Mouse (Mus musculus): ENCODE results near the gene Ssr1. TPM values are rescaled to one million over a fixed set of nuclear protein-coding genes. Genes with fewer than 3 reads are reported as not detected.
A peak's percentile ranks its signal among the peaks of the same experiment; 100 is the strongest.

Ssr1 gene
- polyA plus RNA-seq, 1 experiment from 2014 or later, result 55.1 TPM

GRCm38 (mm10) chr13:37946734-37947133 lies 47.3 kb downstream of the Ssr1 start:
- H3K4me2 ChIP-seq (ENCODE audit: low read depth, low read length), result no peak overlapping the region
- WGBS (ENCODE audit: insufficient replicate concordance), result 25% methylated on average over 6 of the region's 6 CpGs
- no peak overlapping the region for H3K27ac ChIP-seq (ENCODE audit: low read depth)
- peak; percentile 94 for TF ChIP-seq CTCF (IDR thresholded peaks at IDR 0.05; ENCODE audit: low read depth)
- no peak for TF ChIP-seq EP300 (IDR thresholded peaks at IDR 0.05; ENCODE audit: low read depth)
- DNase-seq (peak; percentile 89), ATAC-seq (0 out of 2 replicates have a peak, but pooled peaks have one; percentile 19)
- no peak overlapping the region for H3K9ac ChIP-seq (replicated peaks)
- H3K36me3 ChIP-seq (replicated peaks; ENCODE audit: insufficient read depth, low read length), result peaks cover 38% of the 10 kb centered on the region
- H3K4me1 ChIP-seq (ENCODE audit: insufficient read depth), result peaks cover 10% of the 10 kb centered on the region; the same call in 1 of the 2 replicates
- no peaks in the 10 kb centered on the region for H3K9me3 ChIP-seq (ENCODE audit: low read length)
- no peak overlapping the region for H3K4me3 ChIP-seq (ENCODE audit: low read depth, low read length)
- H3K27me3 ChIP-seq (ENCODE audit: insufficient read depth, low read length), result no peaks in the 10 kb centered on the region

DNA sequence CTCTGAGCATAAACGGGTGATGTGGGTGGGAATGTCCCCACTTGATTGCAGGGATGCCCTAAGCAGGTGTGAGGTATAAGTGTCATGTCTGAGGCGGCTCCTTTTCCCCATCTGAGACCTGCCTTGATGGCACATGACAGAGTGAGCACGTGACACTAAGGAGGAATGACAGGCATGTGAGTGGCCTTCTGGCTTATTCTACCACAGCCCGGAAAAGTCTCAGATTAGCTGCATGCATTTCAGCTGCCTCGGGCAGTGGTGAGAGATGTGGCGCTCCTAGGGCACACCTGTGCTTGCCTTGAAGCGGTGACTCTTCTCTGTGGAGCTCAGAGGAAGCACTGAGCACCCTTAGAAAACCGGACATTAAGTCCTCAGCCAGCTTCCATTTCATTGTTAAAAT lies 48.6 kb downstream of the Ssr1 start:
- no peak for DNase-seq
- H3K4me2 ChIP-seq (ENCODE audit: low read depth, low read length), result no peak overlapping the region
- ATAC-seq, result no peak
- no peak overlapping the region for H3K9ac ChIP-seq (replicated peaks)
- no peaks in the 10 kb centered on the region for H3K9me3 ChIP-seq (ENCODE audit: low read length)
- WGBS (ENCODE audit: insufficient replicate concordance), result 84% methylated on average over 8 of the region's 8 CpGs
- no peak overlapping the region for H3K27ac ChIP-seq (ENCODE audit: low read depth)
- H3K27me3 ChIP-seq (ENCODE audit: insufficient read depth, low read length), result no peaks in the 10 kb centered on the region
- TF ChIP-seq EP300 (IDR thresholded peaks at IDR 0.05; ENCODE audit: low read depth) (no peak), CTCF (IDR thresholded peaks at IDR 0.05; ENCODE audit: low read depth) (no peak)
- H3K4me1 ChIP-seq (ENCODE audit: insufficient read depth), result peaks cover 15% of the 10 kb centered on the region
- H3K4me3 ChIP-seq (ENCODE audit: low read depth, low read length), result no peak overlapping the region
- peaks cover 36% of the 10 kb centered on the region for H3K36me3 ChIP-seq (replicated peaks; ENCODE audit: insufficient read depth, low read length)

DNA sequence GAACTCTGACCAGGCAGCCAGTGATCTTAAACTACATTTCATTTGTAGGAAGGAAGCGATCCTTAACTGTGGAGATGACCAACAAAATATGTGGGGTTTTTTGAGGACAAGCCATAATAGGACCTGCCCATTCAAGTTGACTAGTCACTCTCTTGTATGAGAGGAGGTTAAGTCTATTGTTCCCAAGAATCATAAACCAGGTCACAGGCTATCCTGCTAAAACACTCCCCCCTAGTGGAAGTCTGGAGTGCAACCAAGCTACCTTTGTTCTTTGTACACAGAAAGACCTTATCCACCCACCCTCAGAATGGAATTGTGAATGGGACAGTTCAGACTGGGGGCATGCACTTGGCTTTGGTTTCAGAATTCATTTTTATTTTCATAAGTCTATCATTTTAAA lies 49.7 kb downstream of the Ssr1 start:
- Histone ChIP-seq H3K4me1 (ENCODE audit: insufficient read depth) (peaks cover 19% of the 10 kb centered on the region), H3K9me3 (ENCODE audit: low read length) (no peaks in the 10 kb centered on the region), H3K27ac (ENCODE audit: low read depth) (0 out of 2 replicates have a peak overlapping the region, but pooled peaks have one; percentile 84), H3K9ac (replicated peaks) (no peak overlapping the region), H3K4me2 (ENCODE audit: low read depth, low read length) (no peak overlapping the region), H3K4me3 (ENCODE audit: low read depth, low read length) (no peak overlapping the region), H3K27me3 (ENCODE audit: insufficient read depth, low read length) (no peaks in the 10 kb centered on the region), H3K36me3 (replicated peaks; ENCODE audit: insufficient read depth, low read length) (peaks cover 26% of the 10 kb centered on the region)
- DNase-seq, result no peak
- WGBS (ENCODE audit: insufficient replicate concordance), result 65% methylated on average over 1 of the region's 1 CpGs
- ATAC-seq, result no peak
- TF ChIP-seq CTCF (IDR thresholded peaks at IDR 0.05; ENCODE audit: low read depth), result peak; percentile 77
- TF ChIP-seq EP300 (IDR thresholded peaks at IDR 0.05; ENCODE audit: low read depth), result no peak

- TF ChIP-seq CTCF (IDR thresholded peaks at IDR 0.05; ENCODE audit: low read depth), result no peak
- no peak for TF ChIP-seq EP300 (IDR thresholded peaks at IDR 0.05; ENCODE audit: low read depth)
- DNase-seq (no peak), ATAC-seq (no peak)
- H3K4me2 ChIP-seq (ENCODE audit: low read depth, low read length), result no peak overlapping the region
- H3K4me3 ChIP-seq (ENCODE audit: low read depth, low read length), result no peak overlapping the region
- WGBS (ENCODE audit: insufficient replicate concordance), result 67% methylated on average over 3 of the region's 3 CpGs
- H3K36me3 ChIP-seq (replicated peaks; ENCODE audit: insufficient read depth, low read length), result peaks cover 19% of the 10 kb centered on the region
- no peaks in the 10 kb centered on the region for H3K27me3 ChIP-seq (ENCODE audit: insufficient read depth, low read length)
- peaks cover 19% of the 10 kb centered on the region for H3K4me1 ChIP-seq (ENCODE audit: insufficient read depth)
- peak overlapping the region; percentile 84 for H3K27ac ChIP-seq (ENCODE audit: low read depth)
- H3K9ac ChIP-seq (replicated peaks), result no peak overlapping the region
- H3K9me3 ChIP-seq (ENCODE audit: low read length), result no peaks in the 10 kb centered on the region
Measured at GRCm38 (mm10) chr13:37943466-37943865, 50.6 kb downstream of the Ssr1 start.

DNA sequence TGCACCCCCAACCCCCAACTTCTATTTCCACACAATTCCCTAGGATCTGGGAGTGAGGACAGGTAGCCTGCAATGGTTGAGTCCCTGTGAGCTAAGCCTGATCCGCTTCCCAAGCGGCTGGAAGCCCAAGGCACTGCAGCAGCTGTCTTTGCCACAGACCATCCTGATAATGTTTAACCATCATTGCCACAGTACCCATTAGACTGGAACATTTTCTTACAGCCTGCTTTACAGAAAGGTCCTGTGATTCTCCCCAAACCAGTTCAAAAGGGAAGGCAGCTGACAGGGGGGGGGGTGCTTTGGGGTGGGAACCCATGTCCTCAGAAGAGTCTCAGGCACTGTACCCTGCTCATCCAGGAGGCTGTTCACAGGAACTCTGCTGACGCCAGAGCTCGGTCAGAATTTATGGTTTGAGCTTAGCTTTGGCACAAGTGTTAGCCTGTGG lies 51.1 kb downstream of the Ssr1 start:
- H3K4me2 ChIP-seq (ENCODE audit: low read depth, low read length), result no peak overlapping the region
- DNase-seq, result no peak
- peaks cover 19% of the 10 kb centered on the region for H3K4me1 ChIP-seq (ENCODE audit: insufficient read depth)
- WGBS (ENCODE audit: insufficient replicate concordance), result 57% methylated on average over 4 of the region's 4 CpGs
- TF ChIP-seq EP300 (IDR thresholded peaks at IDR 0.05; ENCODE audit: low read depth) (no peak), CTCF (IDR thresholded peaks at IDR 0.05; ENCODE audit: low read depth) (no peak)
- peaks cover 14% of the 10 kb centered on the region for H3K36me3 ChIP-seq (replicated peaks; ENCODE audit: insufficient read depth, low read length)
- H3K4me3 ChIP-seq (ENCODE audit: low read depth, low read length), result no peak overlapping the region
- peak; percentile 57 for ATAC-seq
- no peaks in the 10 kb centered on the region for H3K9me3 ChIP-seq (ENCODE audit: low read length)
- peak overlapping the region; percentile 84 for H3K27ac ChIP-seq (ENCODE audit: low read depth)
- H3K27me3 ChIP-seq (ENCODE audit: insufficient read depth, low read length), result no peaks in the 10 kb centered on the region
- H3K9ac ChIP-seq (replicated peaks), result no peak overlapping the region

DNA sequence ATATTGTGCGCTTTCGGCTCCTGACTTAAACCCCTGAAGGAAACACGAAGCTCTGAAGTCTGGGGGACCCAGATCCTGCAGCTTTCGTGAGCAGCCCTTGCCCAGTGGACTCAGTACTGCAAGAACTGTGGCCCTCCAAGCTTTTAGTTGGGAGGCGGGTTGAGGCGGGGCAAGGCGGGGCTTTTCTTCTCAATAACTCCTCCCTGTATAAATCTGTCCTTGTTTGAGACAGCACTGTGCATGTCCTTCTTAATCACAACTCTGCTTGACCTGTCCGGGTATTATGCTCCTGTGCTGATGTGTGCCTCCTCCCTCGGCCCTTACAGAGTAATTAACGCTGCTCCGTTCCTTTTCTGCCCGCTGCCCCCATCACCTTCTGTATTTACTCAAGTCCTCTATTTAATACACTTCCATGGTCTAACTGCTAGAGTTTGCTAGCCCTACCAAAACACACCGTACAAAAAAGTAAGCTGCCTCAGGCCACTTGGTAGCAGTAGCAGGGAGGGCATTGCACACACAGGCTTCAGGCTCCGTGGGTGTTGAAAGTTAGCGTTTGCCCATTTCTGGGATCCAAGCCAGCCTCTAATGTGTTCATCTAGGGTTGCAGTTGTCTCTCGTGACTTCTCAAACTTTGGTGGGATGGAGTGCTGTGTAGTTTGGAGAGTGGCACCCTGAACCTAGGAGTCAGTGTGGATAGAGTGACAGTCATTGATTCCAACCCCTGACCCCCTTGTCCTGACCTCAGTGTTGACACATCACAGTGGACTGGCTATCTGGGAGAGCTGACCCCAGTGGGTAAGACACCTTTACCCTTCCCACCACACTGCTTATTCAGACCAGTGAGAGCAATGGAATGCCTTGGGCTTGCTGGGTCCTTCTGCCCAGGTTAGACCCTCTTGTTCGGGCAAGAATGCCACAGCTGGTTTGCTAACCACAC lies 51.8 kb downstream of the Ssr1 start:
- 72% methylated on average over 17 of the region's 17 CpGs for WGBS (ENCODE audit: insufficient replicate concordance)
- Histone ChIP-seq H3K4me1 (ENCODE audit: insufficient read depth) (peaks cover 19% of the 10 kb centered on the region), H3K4me2 (ENCODE audit: low read depth, low read length) (no peak overlapping the region), H3K9me3 (ENCODE audit: low read length) (no peaks in the 10 kb centered on the region), H3K36me3 (replicated peaks; ENCODE audit: insufficient read depth, low read length) (peaks cover 7% of the 10 kb centered on the region), H3K27me3 (ENCODE audit: insufficient read depth, low read length) (no peaks in the 10 kb centered on the region), H3K4me3 (ENCODE audit: low read depth, low read length) (no peak overlapping the region), H3K27ac (ENCODE audit: low read depth) (peak overlapping the region; percentile 84), H3K9ac (replicated peaks) (no peak overlapping the region)
- DNase-seq (peak; percentile 39), ATAC-seq (peak; percentile 74)
- no peak for TF ChIP-seq EP300 (IDR thresholded peaks at IDR 0.05; ENCODE audit: low read depth)
- no peak for TF ChIP-seq CTCF (IDR thresholded peaks at IDR 0.05; ENCODE audit: low read depth)
